Mouse (Mus musculus): Measurements from ENCODE around the gene Prkcd.

Gene Prkcd

GRCm38 (mm10) chr14:30575791-30576190 lies 50.2 kb downstream of the Prkcd start:
- no peak for DNase-seq (ENCODE audit: low read depth, low spot score)

- DNase-seq (ENCODE audit: low read depth, low spot score): peak; percentile 72
Observed at GRCm38 (mm10) chr14:30573983-30574584, 51.9 kb downstream of the Prkcd start.

- DNase-seq (ENCODE audit: low read depth, low spot score): no peak
Observed at GRCm38 (mm10) chr14:30573235-30573634, 52.8 kb downstream of the Prkcd start.

GRCm38 (mm10) chr14:30572253-30572652 lies 53.8 kb downstream of the Prkcd start:
- DNase-seq (ENCODE audit: low read depth, low spot score): no peak

- no peak for DNase-seq (ENCODE audit: low read depth, low spot score)
Observed at GRCm38 (mm10) chr14:30570303-30570702, 55.7 kb downstream of the Prkcd start.

DNA sequence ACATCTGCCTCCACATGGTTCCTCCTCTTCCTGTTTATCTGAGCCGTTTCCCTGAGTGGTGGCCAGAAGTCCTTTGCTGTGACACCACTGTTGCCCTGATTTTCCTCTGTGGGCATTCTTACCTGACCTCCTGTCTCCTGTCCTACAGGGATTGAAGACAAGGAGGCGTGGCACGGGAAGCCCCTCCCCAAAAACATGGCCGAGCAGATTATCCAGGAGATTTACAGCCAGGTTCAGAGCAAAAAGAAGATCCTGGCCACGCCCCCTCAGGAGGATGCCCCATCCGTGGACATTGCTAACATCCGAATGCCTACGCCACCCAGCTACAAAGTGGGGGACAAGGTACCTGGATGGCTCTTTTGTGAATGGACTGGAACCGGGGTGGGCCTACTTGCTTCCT lies 58.0 kb downstream of the Prkcd start:
- DNase-seq (ENCODE audit: low read depth, low spot score): no peak

- DNase-seq (ENCODE audit: low read depth, low spot score): no peak
Observed at GRCm38 (mm10) chr14:30566317-30566716, 59.7 kb downstream of the Prkcd start.

DNA sequence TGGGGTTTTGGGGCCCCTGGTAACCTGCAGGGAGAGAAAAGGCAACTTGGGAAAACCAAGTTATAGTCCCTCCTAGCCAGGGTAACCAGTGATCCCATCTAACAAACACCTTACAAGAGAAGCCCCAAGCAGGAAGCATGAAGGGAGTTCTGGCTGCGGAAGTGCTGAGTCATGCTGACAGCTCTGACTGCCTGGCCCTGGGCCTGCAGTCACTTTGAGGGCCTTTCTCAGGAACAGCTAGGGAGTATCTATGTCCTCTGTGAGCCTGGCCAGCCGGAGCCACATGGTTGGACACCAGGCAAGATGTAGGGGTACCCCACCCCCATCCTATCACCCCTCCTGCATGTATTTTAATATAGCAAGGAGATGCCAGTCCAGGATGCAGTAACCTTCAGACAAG lies 61.6 kb downstream of the Prkcd start:
- no peak for DNase-seq (ENCODE audit: low read depth, low spot score)

DNA sequence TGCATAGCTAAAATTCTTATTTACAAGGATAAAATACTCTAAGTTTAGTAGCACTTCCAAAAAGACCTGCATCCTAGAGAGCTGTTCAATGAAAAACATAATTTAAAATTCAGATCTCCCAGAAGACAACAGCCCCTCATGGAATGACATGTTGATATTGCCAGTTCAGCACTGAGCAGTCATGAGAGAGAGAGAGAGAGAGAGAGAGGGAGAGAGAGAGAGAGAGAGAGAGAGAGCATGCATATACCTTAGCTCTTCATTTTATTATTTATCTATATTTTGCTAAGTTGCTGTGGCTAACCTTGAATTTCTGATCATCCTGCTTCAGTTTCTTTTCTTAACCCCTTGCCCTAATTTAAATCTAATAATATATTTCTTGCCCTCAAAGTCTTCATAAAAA lies 63.7 kb downstream of the Prkcd start:
- no peak for DNase-seq (ENCODE audit: low read depth, low spot score)

GRCm38 (mm10) chr14:30561470-30562187 lies 64.4 kb downstream of the Prkcd start:
- DNase-seq (ENCODE audit: low read depth, low spot score): no peak

DNA sequence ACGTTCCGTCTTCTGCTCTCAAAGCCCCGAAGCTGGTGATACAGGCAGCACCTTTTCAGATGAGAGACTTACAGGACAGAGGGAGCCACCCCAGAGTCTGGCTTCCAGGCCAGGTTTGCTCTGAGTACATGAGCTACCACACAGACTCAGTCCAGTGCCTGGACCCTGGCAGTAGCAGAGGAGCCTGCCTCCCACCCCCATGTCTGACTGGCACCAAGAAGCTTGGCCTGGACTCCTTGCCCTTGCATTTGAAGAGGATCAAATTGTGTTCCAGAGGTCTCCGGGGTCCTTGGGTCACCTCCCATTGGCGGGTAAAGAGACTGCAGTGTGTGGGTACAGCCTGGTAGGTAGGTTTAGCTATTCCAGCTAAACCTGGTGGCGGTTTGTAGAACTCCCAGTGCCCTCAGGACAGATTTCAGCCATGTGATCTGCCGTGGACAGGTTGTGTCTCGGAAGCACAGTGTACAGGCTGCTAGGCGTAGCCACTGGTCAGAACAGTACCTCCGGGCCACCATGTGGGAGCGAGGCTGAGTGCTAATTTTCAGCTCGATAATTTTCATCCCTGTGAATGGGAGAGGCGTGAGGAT lies 65.1 kb downstream of the Prkcd start:
- no peak for DNase-seq (ENCODE audit: low read depth, low spot score)

GRCm38 (mm10) chr14:30559321-30559850 lies 66.6 kb downstream of the Prkcd start:
- DNase-seq (ENCODE audit: low read depth, low spot score): no peak

GRCm38 (mm10) chr14:30557730-30558129 lies 68.3 kb downstream of the Prkcd start:
- no peak for DNase-seq (ENCODE audit: low read depth, low spot score)

DNA sequence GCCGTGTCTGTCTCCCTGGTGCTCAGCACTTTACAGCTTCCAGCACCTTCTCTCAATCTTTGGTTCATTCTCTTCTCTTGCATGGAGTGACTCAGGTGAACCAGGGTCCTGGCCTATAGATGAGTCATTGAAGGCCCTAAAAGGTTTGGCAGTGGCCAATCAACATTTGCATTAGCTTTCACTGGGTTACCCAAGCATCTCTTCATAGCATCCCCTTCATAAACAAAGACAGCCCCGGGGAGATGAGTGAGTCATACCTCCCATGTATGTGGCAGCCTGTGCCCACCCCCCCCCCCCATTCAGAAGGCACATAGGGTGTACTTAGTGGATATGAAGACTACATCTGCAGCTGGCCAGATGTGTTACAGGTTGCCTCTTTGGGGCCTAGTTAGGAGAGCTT lies 69.4 kb downstream of the Prkcd start:
- no peak for DNase-seq (ENCODE audit: low read depth, low spot score)

GRCm38 (mm10) chr14:30553185-30553584 lies 72.8 kb downstream of the Prkcd start:
- DNase-seq (ENCODE audit: low read depth, low spot score): no peak

- no peak for DNase-seq (ENCODE audit: low read depth, low spot score)
Observed at GRCm38 (mm10) chr14:30551981-30552380, 74.0 kb downstream of the Prkcd start.

DNA sequence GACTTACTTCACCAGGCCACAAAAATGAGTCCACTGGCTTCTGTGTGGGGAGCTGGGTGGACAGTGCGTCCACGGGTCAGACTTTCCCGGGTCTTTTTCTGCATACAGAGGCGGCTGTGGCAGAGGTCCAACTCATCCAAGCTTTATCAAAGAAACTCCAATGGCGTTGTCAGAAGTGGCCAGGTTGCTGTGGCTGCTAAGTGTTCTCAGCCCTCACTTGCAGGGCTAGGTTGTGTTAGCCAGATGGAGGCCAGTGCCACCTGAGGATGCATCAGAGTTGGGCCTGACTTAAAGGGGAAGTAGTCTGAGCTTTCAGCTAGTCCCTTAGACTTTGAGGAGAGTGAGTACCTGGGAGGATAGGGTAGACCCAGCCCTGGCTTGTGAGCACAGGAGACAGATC lies 74.5 kb downstream of the Prkcd start:
- DNase-seq (ENCODE audit: low read depth, low spot score): peak; percentile 59

- DNase-seq (ENCODE audit: low read depth, low spot score): no peak
Observed at GRCm38 (mm10) chr14:30550232-30551070, 75.6 kb downstream of the Prkcd start.

DNA sequence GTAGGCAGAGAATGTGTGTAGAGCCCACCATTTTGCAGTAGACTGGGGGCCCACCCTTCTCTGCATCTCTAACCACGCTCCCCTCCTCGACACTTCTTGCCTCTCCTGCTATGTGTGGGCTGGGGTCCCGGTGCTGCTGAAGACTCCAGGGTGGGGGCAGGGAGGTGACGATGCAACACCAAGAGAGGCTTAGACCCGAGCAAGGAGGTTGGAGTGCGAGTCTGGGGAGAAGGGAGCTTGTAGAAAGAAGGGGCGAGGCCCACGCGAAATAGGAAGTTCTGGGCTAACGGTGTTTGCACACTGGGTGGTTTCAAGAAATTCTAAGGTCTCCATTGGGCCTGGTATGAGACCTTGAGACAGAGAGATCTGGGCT lies 76.2 kb downstream of the Prkcd start:
- peak; percentile 54 for DNase-seq (ENCODE audit: low read depth, low spot score)

DNA sequence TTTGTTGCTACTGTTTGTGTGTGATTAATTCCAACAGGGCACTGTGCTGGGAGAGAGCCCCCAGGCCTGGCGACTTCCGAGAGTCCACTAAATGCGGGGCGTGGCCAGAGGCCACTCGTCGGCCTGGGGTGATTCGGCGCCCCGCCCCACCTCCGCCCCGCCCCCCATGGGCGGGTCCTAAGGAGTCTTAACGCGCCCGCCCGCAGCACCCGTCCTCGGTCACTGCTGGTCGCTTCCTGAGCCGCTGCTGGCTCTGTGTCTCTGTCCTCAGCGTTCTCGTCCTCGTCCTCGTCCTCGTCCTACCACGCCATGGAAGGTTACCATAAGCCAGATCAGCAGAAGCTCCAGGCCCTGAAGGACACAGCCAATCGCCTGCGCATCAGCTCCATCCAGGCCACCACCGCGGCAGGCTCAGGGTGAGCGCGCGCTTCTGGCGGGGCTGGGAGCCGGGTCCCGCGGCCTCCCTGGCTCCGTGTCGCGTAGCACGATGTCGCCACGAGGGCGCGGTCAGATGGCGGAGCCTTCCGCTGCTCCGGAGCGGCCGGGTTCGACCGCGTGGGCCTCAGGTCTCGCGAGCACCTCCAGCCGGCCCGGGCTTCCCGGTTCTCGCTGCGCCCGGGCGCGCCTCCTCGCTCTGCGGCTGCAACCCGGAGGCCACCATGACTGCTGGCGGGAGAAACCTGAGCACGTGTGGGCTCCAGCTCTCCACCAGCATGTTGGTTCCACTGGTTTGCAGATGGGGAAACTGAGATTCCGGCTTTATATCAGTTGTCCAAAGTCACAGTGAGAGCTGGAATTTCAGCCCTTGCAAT lies 76.8 kb downstream of the Prkcd start:
- peak; percentile 96 for DNase-seq (ENCODE audit: low read depth, low spot score)

DNA sequence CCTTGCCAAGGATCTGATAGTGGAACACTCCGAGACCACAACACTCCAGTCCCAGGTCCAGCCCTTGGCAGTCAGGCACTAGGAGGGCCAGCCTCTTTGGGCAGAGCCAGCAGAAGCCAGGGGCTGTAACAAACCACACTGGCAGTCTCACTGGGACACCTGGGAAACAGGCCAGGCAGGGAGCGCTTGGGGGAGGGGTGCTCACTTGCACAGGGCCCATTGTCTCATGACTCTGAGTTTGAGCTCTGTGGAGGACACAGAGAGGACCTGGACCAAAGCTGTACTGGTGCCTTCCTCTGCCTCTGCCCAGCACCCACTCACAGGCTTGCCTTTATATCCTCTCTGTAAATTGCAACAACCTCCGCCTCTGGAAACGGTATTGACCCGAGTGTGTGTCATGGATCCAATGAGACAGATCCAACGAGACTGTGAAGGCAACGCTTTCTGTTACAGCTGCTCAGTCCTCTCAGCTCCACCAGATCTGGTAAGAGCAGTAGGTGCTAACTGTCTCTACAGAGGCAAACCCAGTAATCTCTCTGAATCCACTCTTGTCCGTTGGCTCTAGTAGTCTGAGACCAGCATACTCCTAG lies 77.8 kb downstream of the Prkcd start, which contains the start of gene Tkt:
Gene Tkt (plus strand): TSS at position 229 of the 590 bp plus-strand sequence.
- no peak for DNase-seq (ENCODE audit: low read depth, low spot score)
